Mouse (Mus musculus): Measurements from ENCODE around the gene Pde3b. TPM values are rescaled to one million over a fixed set of nuclear protein-coding genes. Genes with fewer than 3 reads are reported as not detected.
"Not testable (repeated sequence)": the region's sequence is repeated elsewhere in the genome, so short reads cannot be mapped to it uniquely, and the experiment has no call there.

Pde3b gene
- polyA plus RNA-seq (2016; fragmentation: Nextera tagmentation; extraction: Ambion mirVana) = 7.7 and 9.2 TPM in 2 replicates

DNA sequence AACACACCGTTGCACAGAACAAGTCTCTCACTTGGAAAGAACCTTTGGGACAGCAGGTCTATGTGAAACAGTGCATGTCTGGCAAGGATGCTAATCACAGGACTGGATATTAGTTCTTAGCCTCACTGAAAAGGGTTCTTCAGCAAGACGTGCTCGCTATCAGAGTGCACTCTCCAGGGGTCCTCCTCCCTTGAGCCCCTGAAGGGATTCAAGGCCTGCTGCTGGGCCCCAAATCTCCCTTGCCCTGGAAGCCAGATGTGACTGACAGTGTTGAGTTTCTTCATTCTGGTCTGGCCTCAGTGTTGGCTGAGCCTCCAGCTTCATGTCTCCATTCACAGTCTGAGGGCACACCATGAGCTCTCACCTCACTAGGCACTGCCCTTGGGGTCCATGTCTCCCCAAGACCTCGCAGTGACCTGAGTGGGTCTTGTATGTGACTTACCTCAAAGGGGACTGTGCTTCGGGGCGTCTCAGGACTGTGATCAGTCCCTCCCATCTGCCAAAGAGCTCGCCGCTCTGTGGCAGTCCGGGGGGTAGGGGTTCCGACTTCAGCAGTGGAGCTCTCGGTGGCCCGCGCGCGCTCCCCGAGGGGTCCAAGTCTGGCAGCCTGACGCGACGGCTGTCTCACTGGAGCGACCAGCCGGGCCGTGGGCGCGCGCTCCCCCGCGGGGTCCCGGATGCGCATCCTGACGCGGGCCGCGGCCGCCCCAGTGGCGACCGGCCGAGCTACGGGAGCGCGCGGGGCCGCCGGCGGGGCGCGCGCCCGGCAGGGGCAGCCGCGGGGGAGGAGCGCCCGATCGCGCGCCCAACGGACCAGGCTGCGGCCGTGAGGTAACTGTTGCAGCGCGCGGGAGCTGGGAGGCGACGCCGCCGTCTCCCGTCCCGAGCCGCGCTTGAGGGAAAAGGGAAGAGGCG is at the start of gene Pde3b:
Gene Pde3b (plus strand): TSS at position 861 of the 915 bp plus-strand sequence.
- Histone ChIP-seq H3K36me3 (replicated peaks) (no peaks in the 10 kb centered on the region; the same call in 1 of the 2 replicates), H3K27me3 (ENCODE audit: poor library complexity, severe bottlenecking) (no peaks in the 10 kb centered on the region), H3K27ac (peak within 1 kb of the TSS; percentile 97), H3K9me3 (peaks cover 5% of the 10 kb centered on the region; the same call in 1 of the 2 replicates), H3K4me1 (peaks cover 35% of the 10 kb centered on the region), H3K4me3 (peak within 1 kb of the TSS; percentile 87)
- peak; percentile 63 for DNase-seq (ENCODE audit: extremely low spot score, low spot score)
- WGBS = under 1% methylated on average over 63 of the region's 70 CpGs

DNA sequence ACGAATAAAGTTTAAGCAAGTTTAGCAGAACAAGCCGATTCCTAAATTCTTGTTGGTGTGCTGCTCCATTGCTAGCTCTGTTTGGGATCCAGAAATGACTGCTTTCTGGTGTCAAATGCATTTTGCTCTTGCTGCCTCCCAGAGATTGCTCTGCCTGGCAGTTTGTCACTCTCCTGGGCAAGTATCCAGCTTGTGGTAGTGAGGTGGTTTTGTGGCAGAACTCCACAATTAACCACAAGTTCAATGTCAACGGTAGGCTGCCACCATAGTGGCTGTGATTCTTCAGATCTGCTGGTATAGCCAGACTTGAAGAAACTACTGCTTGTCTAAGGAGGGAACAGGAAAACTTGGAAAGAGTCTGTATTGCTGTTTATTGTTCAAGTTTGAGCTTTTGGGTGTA is 13.0 kb upstream of the Pde3b start:
- 94% methylated on average over 3 of the region's 3 CpGs for WGBS
- no peak overlapping the region for H3K4me3 ChIP-seq
- no peaks in the 10 kb centered on the region for H3K4me1 ChIP-seq
- no peak for DNase-seq (ENCODE audit: extremely low spot score, low spot score)
- peaks cover 2% of the 10 kb centered on the region for H3K36me3 ChIP-seq (replicated peaks)
- no peaks in the 10 kb centered on the region for H3K9me3 ChIP-seq
- no peaks in the 10 kb centered on the region for H3K27me3 ChIP-seq (ENCODE audit: poor library complexity, severe bottlenecking)
- H3K27ac ChIP-seq = no peak overlapping the region

DNA sequence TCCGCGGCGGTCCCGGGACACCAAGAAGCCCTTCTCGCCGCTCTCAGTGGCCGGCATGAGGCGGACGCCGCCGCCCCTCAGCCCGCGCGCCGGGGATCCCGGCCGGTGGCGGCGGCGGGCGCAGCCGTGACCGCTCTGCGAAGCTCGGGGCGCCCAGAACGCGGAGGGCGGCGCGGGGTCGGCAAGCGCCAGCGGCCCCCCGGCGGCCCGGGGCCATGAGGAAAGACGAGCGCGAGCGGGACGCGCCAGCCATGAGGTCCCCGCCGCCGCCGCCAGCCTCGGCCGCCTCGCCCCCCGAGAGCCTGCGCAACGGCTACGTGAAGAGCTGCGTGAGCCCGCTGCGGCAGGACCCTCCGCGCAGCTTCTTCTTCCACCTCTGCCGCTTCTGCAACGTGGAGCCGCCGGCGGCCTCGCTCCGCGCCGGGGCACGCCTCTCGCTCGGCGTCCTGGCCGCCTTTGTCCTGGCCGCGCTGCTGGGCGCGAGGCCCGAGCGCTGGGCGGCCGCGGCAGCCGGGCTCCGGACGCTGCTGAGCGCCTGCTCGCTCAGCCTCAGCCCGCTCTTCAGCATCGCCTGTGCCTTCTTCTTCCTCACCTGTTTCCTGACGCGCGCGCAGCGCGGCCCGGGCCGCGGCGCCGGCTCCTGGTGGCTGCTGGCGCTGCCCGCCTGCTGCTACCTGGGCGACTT is 397 bp downstream of the Pde3b start:
- peaks cover 5% of the 10 kb centered on the region; the same call in 1 of the 2 replicates for H3K9me3 ChIP-seq
- H3K27me3 ChIP-seq (ENCODE audit: poor library complexity, severe bottlenecking) = no peaks in the 10 kb centered on the region
- H3K27ac ChIP-seq = peak overlapping the region; percentile 97
- peaks cover 35% of the 10 kb centered on the region for H3K4me1 ChIP-seq
- H3K36me3 ChIP-seq (replicated peaks) = no peaks in the 10 kb centered on the region; the same call in 1 of the 2 replicates
- peak overlapping the region; percentile 87 for H3K4me3 ChIP-seq
- WGBS = under 1% methylated on average over 103 of the region's 103 CpGs
- peak; percentile 58 for DNase-seq (ENCODE audit: extremely low spot score, low spot score)

GRCm38 (mm10) chr7:114416021-114416845 is 1.2 kb downstream of the Pde3b start:
- Histone ChIP-seq H3K27me3 (ENCODE audit: poor library complexity, severe bottlenecking) (no peaks in the 10 kb centered on the region), H3K36me3 (replicated peaks) (no peaks in the 10 kb centered on the region; the same call in 1 of the 2 replicates), H3K4me3 (peak overlapping the region; percentile 87), H3K4me1 (peaks cover 35% of the 10 kb centered on the region), H3K9me3 (peaks cover 5% of the 10 kb centered on the region; the same call in 1 of the 2 replicates), H3K27ac (peak overlapping the region; percentile 97)
- DNase-seq (ENCODE audit: extremely low spot score, low spot score) = peak; percentile 48
- WGBS = under 1% methylated on average over 66 of the region's 66 CpGs

DNA sequence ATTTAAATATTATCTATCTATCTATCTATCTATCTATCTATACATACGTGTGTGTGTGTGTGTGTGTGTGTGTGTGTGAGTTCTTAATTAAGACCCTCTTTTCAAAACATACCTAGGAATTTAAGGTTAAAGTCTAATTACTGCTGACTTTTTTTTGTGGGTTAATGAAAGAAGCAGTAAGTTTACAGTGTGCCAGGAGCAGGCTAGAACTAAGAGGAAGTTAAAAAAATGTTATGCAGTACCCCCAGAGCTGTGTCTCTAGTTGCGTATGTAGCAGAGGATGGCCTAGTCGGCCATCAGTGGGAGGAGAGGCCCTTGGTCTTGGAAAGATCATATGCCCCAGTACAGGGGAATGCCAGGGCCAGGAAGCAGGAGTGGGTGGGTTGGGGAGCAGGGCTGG is 4.2 kb downstream of the Pde3b start:
- WGBS = 71% methylated on average over 3 of the region's 3 CpGs
- H3K4me3 ChIP-seq; DNase-seq (ENCODE audit: extremely low spot score, low spot score); H3K27me3 ChIP-seq (ENCODE audit: poor library complexity, severe bottlenecking); H3K27ac ChIP-seq; H3K9me3 ChIP-seq; H3K36me3 ChIP-seq (replicated peaks): not testable (repeated sequence)
- peaks cover 32% of the 10 kb centered on the region for H3K4me1 ChIP-seq

GRCm38 (mm10) chr7:114420918-114421317 is 5.8 kb downstream of the Pde3b start:
- 70% methylated on average over 4 of the region's 4 CpGs for WGBS
- H3K36me3 ChIP-seq (replicated peaks) = no peaks in the 10 kb centered on the region
- peaks cover 27% of the 10 kb centered on the region for H3K4me1 ChIP-seq
- H3K9me3 ChIP-seq = no peaks in the 10 kb centered on the region
- H3K27ac ChIP-seq = no peak overlapping the region
- H3K27me3 ChIP-seq (ENCODE audit: poor library complexity, severe bottlenecking) = no peaks in the 10 kb centered on the region
- no peak overlapping the region for H3K4me3 ChIP-seq
- DNase-seq (ENCODE audit: extremely low spot score, low spot score) = no peak

- no peak for DNase-seq (ENCODE audit: extremely low spot score, low spot score)
- Histone ChIP-seq H3K9me3 (no peaks in the 10 kb centered on the region), H3K36me3 (replicated peaks) (peaks cover 5% of the 10 kb centered on the region), H3K27ac (no peak overlapping the region), H3K27me3 (ENCODE audit: poor library complexity, severe bottlenecking) (no peaks in the 10 kb centered on the region), H3K4me3 (no peak overlapping the region), H3K4me1 (peaks cover 16% of the 10 kb centered on the region)
- 88% methylated on average over 3 of the region's 3 CpGs for WGBS
Observed at GRCm38 (mm10) chr7:114422224-114422623, 7.1 kb downstream of the Pde3b start.

- H3K4me1 ChIP-seq = no peaks in the 10 kb centered on the region
- H3K27ac ChIP-seq = no peak overlapping the region
- H3K36me3 ChIP-seq (replicated peaks) = peaks cover 14% of the 10 kb centered on the region
- H3K27me3 ChIP-seq (ENCODE audit: poor library complexity, severe bottlenecking) = no peaks in the 10 kb centered on the region
- DNase-seq (ENCODE audit: extremely low spot score, low spot score) = no peak
- H3K4me3 ChIP-seq = no peak overlapping the region
- WGBS = 90% methylated on average over 5 of the region's 5 CpGs
- peaks cover 8% of the 10 kb centered on the region; the same call in 1 of the 2 replicates for H3K9me3 ChIP-seq
Observed at GRCm38 (mm10) chr7:114429768-114430167, 14.7 kb downstream of the Pde3b start.

DNA sequence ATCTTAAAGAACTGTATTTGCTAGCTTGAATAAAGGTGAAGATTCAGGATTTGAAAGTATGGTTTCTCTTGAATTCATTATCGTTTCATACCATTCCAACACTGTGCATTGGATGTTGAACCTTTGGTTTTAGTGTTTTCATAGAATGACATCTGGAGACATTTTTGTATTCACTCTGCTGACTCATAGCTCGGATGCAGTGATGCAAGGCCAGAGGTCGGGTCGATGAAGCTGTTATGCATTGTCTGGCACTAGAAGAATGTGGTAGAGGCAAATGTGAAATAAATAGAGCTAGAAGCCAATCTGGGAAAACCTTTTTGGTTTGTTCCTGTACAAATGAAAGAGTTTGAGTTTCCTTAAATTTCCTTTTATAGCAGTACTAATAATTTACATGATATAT is 16.9 kb downstream of the Pde3b start:
- Histone ChIP-seq H3K4me3 (no peak overlapping the region), H3K9me3 (peaks cover 8% of the 10 kb centered on the region; the same call in 1 of the 2 replicates), H3K27ac (no peak overlapping the region), H3K36me3 (replicated peaks) (peaks cover 11% of the 10 kb centered on the region), H3K4me1 (no peaks in the 10 kb centered on the region), H3K27me3 (ENCODE audit: poor library complexity, severe bottlenecking) (no peaks in the 10 kb centered on the region)
- DNase-seq (ENCODE audit: extremely low spot score, low spot score) = no peak
- 68% methylated on average over 4 of the region's 4 CpGs for WGBS

DNA sequence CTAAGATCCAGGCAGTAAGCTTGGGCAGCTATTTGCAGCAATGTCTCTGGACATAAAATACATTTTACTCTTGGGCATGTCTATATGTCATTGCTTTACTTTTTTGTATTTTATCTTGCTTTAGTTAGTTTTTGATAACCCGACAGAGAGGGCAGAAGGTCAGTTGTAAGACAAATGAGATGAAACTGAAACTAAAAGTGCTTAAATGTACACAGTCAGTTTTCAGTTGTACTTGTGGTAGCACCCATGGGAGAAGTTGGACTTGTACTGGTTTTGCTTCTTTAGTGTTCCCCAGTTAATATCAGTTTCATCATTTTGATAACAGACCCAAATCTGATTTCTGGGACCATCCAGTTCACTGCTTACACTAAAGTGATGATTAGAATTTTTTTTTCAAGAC is 24.6 kb downstream of the Pde3b start:
- WGBS = 83% methylated on average over 1 of the region's 1 CpGs
- H3K27ac ChIP-seq = no peak overlapping the region

GRCm38 (mm10) chr7:114440494-114440893 is 25.4 kb downstream of the Pde3b start:
- no peaks in the 10 kb centered on the region for H3K36me3 ChIP-seq (replicated peaks)

More for the DNA sequence above, 24.6 kb downstream of the Pde3b start:
- no peaks in the 10 kb centered on the region for H3K4me1 ChIP-seq
- no peak for DNase-seq (ENCODE audit: extremely low spot score, low spot score)
- no peaks in the 10 kb centered on the region for H3K36me3 ChIP-seq (replicated peaks)
- no peaks in the 10 kb centered on the region for H3K27me3 ChIP-seq (ENCODE audit: poor library complexity, severe bottlenecking)
- H3K4me3 ChIP-seq = no peak overlapping the region
- no peaks in the 10 kb centered on the region for H3K9me3 ChIP-seq

DNA sequence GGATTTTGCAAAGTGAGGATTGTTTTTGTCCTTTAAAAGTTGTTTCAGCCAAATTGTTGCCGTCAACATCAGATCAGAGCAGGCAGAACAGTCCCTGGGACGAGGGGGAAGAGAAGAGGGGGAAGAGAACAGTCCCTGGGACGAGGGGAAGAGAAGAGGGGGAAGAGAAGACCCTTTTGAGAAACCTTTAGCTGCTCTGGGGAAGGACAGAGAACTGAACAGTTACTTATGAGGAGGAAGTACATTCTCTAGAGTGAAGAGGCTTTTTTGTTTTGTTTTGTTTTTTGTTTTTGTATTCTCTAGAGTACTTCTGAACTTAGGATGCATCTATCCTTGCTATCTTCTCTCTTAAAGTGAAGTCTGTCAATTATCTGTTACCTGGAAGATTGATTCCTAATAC is 37.8 kb downstream of the Pde3b start:
- Histone ChIP-seq H3K9me3 (no peaks in the 10 kb centered on the region), H3K4me3 (no peak overlapping the region), H3K27me3 (ENCODE audit: poor library complexity, severe bottlenecking) (no peaks in the 10 kb centered on the region), H3K36me3 (replicated peaks) (peaks cover 2% of the 10 kb centered on the region), H3K4me1 (no peaks in the 10 kb centered on the region), H3K27ac (no peak overlapping the region)
- WGBS = 59% methylated on average over 3 of the region's 3 CpGs
- DNase-seq (ENCODE audit: extremely low spot score, low spot score) = no peak

More at GRCm38 (mm10) chr7:114440494-114440893, 25.4 kb downstream of the Pde3b start:
- H3K27me3 ChIP-seq (ENCODE audit: poor library complexity, severe bottlenecking) = no peaks in the 10 kb centered on the region
- H3K9me3 ChIP-seq = no peaks in the 10 kb centered on the region
- H3K4me3 ChIP-seq = no peak overlapping the region
- 100% methylated on average over 1 of the region's 1 CpGs for WGBS
- H3K4me1 ChIP-seq = no peaks in the 10 kb centered on the region
- no peak for DNase-seq (ENCODE audit: extremely low spot score, low spot score)
- H3K27ac ChIP-seq = no peak overlapping the region

Data from forebrain, embryonic 10.5 days (tissue).